Mouse (Mus musculus) bone marrow, adult 2 months (tissue): ENCODE measurements around the gene Olfr10. TPM values are rescaled to one million over a fixed set of nuclear protein-coding genes. Genes with fewer than 3 reads are reported as not detected.

Source experiments
- H3K27ac ChIP-seq: fragments of 200-500 bp; 2 replicates; pipeline ENCODE4 v1.5.1; 2012; ENCODE audit warnings: low read depth, mild to moderate bottlenecking, control low read depth, inconsistent platforms, low read length; ENCODE audit not compliant: control insufficient read depth, poor library complexity, insufficient read depth
- H3K4me1 ChIP-seq: fragments of 200-500 bp; 2 replicates; pipeline ENCODE4 v1.6.1; 2011; ENCODE audit warnings: low read length; ENCODE audit not compliant: control insufficient read depth, insufficient read depth
- H3K4me3 ChIP-seq: fragments of 200-500 bp; replicated peaks from 2 replicates; pipeline ENCODE3; 2011; ENCODE audit warnings: mild to moderate bottlenecking, low read depth, low read length, control low read depth; ENCODE audit not compliant: control insufficient read depth
- CTCF ChIP-seq: fragments of 200-500 bp; IDR thresholded peaks from 2 replicates; pipeline ENCODE4 v1.5.1; 2011; ENCODE audit warnings: low read length, control low read depth; ENCODE audit not compliant: control insufficient read depth, insufficient read depth
- POLR2A ChIP-seq: fragments of 200-500 bp; IDR thresholded peaks from 2 replicates; pipeline ENCODE4 v1.6.1; 2011; ENCODE audit warnings: low read depth, mild to moderate bottlenecking, control low read depth, low read length, borderline replicate concordance; ENCODE audit not compliant: control insufficient read depth
- WGBS: fragments of 180-500 bp; shearing (Covaris S2); methylation state at CpG from one replicate; pipeline ENCODE4 v1.1.7; 2018; 5-methylcytosine and 5-hydroxymethylcytosine counted together
- polyA plus RNA-seq: library from polyadenylated mRNA; stranded (reverse); fragments of >200 nt; gene quantifications from 2 replicates; pipeline ENCODE4 v1.2.4, GENCODE M21; 2011; ENCODE audit warnings: low replicate concordance; ENCODE audit not compliant: missing spikeins, insufficient read depth, insufficient read length

Olfr10 gene
- polyA plus RNA-seq, 1 experiment, result not detected

DNA sequence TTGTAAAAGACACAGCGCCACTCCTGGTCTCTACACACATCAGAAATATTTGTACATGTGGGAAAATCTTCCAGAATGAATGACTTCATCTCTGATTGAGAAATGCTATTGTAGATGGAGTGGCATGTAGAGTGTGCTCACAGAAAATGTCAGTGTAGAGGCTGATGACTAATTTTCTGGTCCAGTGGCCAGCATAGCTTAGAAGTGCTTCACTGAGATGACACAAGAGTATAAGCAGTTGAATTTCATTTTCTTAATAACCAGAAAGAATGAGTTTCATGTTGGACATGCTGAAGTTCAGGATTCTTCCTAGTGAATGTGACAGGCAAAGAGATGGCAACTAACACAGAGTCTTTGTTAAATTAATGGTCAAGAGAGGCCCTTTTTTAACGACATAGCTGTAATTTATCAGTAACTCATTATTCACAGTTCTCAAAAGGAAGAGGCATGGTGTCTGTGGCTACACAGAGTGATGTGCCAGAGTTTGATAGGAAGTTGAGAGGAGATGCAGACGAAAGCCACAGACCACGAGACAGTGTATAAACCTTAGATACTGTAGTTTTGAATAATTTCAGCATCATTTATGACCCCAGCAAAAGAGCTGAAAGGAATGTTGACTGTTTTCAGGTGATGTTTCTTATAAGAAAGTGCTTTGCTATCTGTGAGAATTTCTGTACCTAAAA lies 32.8 kb downstream of the Olfr10 start:
- 23% methylated on average over 4 of the region's 4 CpGs for WGBS
- Histone ChIP-seq H3K4me3 (no peak overlapping the region), H3K4me1 (no peaks in the 10 kb centered on the region), H3K27ac (no peak overlapping the region)
- TF ChIP-seq POLR2A, result no peak
- TF ChIP-seq CTCF, result no peak

Other genes with a start within 250 kb of the Olfr10 start
- gene Tgtp2, start 240.5 kb upstream of the Olfr10 start, polyA plus RNA-seq, result 7.7 TPM in 1 of 2 replicates, not detected in the other
- 18.2 and 26.2 TPM in 2 replicates for gene Ifi47, start 228.2 kb upstream of the Olfr10 start, polyA plus RNA-seq
- gene Olfr1396, start 189.9 kb upstream of the Olfr10 start, polyA plus RNA-seq, result not detected in 2 replicates
- gene Olfr1395, start 162.5 kb upstream of the Olfr10 start, polyA plus RNA-seq, result not detected in 2 replicates
- gene Olfr1394, start 150.4 kb upstream of the Olfr10 start, polyA plus RNA-seq, result not detected in 2 replicates
- gene Btnl9, start 117.6 kb upstream of the Olfr10 start, polyA plus RNA-seq, result 2.1 and 4.9 TPM in 2 replicates
- 10.4 and 12.0 TPM in 2 replicates for gene Zfp62, start 101.4 kb upstream of the Olfr10 start, polyA plus RNA-seq
- 37.4 and 63.1 TPM in 2 replicates for gene Mgat1, start 60.5 kb upstream of the Olfr10 start, polyA plus RNA-seq
- 0.50 TPM in 1 of 2 replicates, not detected in the other for gene Olfr1393, start 26.4 kb upstream of the Olfr10 start, polyA plus RNA-seq
- gene Olfr1392, start 19.5 kb upstream of the Olfr10 start, polyA plus RNA-seq, result not detected in 2 replicates
- not detected in 2 replicates for gene Olfr1391, start 18.0 kb downstream of the Olfr10 start, polyA plus RNA-seq
- gene Olfr1390, start 30.4 kb downstream of the Olfr10 start, polyA plus RNA-seq, result not detected in 2 replicates
- not detected in 2 replicates for gene Olfr1389, start 118.3 kb downstream of the Olfr10 start, polyA plus RNA-seq
- gene Olfr1388, start 131.9 kb downstream of the Olfr10 start, polyA plus RNA-seq, result 0.54 and 0.65 TPM in 2 replicates
- not detected in 2 replicates for gene Olfr1387, start 150.6 kb downstream of the Olfr10 start, polyA plus RNA-seq
- gene Olfr1386, start 160.3 kb downstream of the Olfr10 start, polyA plus RNA-seq, result not detected in 2 replicates
- 1.1 TPM in 2 replicates for gene Olfr1385, start 184.3 kb downstream of the Olfr10 start, polyA plus RNA-seq
- not detected in 2 replicates for gene Olfr1384, start 202.0 kb downstream of the Olfr10 start, polyA plus RNA-seq
- gene Olfr1383, start 214.9 kb downstream of the Olfr10 start, polyA plus RNA-seq, result not detected in 2 replicates
- not detected in 2 replicates for gene Olfr1382, start 223.5 kb downstream of the Olfr10 start, polyA plus RNA-seq
- gene Olfr1381, start 238.7 kb downstream of the Olfr10 start, polyA plus RNA-seq, result not detected in 2 replicates